Mouse (Mus musculus): Measurements from ENCODE around the gene Cox10. TPM values are rescaled to one million over a fixed set of nuclear protein-coding genes. Genes with fewer than 3 reads are reported as not detected.

Cox10 gene
- total and polyA plus RNA-seq, 3 experiments: 39.9 to 374 (median 52.2) TPM

DNA sequence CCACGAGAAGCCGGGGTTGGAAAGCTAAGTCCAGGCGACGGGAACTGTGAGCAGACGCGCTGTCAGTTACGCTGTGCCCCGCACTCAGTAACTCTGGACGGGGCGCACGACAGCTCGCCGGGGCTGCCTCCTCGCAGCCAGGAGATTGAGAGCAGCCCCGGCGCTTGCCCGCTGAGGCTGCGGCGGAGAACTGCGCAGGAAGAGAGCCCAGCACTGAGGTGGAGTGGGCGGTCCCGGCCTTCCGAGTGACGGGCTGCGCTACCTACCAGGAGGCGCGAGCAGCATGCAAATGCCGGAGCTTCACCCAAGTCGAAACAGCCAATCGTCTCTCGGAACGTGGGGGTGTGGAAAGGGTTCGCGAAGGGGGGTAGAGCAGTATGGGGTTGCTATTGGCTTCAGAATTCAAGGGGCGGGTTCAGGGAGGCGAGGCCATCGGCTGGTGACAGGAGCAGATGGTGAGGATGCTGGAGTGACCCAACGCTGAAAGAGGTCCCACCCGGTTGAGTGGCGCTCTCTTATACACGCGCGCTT, 157.1 kb downstream of the Cox10 start, which contains the start of gene Hs3st3b1:
TSS of gene Hs3st3b1 (minus strand) at position 200 of the 531 bp plus-strand sequence.
- Histone ChIP-seq H3K27me3 (ENCODE audit: control insufficient read depth in 1 of 2, insufficient read depth in 2 of 2, low read length in 2 of 2) (no peaks in the 10 kb centered on the region; a peak in 1 of 4 replicates), H3K79me2 (ENCODE audit: control insufficient read depth, insufficient read depth, low read length, poor library complexity) (no peaks in the 10 kb centered on the region), H3K4me1 (ENCODE audit: control insufficient read depth in 1 of 2, insufficient read depth in 2 of 2, low read length in 2 of 2) (no peaks in the 10 kb centered on the region), H3K36me3 (ENCODE audit: control insufficient read depth in 1 of 2, insufficient read depth in 2 of 2, low read length in 2 of 2) (no peaks in the 10 kb centered on the region), H3K9ac (ENCODE audit: control insufficient read depth, low read depth, low read length, poor library complexity, severe bottlenecking) (no peak within 1 kb of the TSS), H3K4me3 (ENCODE audit: control insufficient read depth in 1 of 2, insufficient read depth in 1 of 2, low read depth in 2 of 2, low read length in 2 of 2) (no peak within 1 kb of the TSS), H3K27ac (ENCODE audit: control insufficient read depth, low read depth, low read length) (no peak within 1 kb of the TSS), H3K9me3 (replicated peaks; ENCODE audit: insufficient read depth, low read length) (no peaks in the 10 kb centered on the region)
- TF ChIP-seq CHD1 (IDR thresholded peaks at IDR 0.05; ENCODE audit: low read depth, low read length) (no peak), MXI1 (IDR thresholded peaks at IDR 0.05; ENCODE audit: low read depth, low read length) (no peak), ELF1 (IDR thresholded peaks at IDR 0.05; ENCODE audit: low read depth, low read length) (no peak), MYB (IDR thresholded peaks at IDR 0.05; ENCODE audit: low read depth, low read length) (no peak)
- DNase-seq (ENCODE audit: low read depth, low spot score): no peak

DNA sequence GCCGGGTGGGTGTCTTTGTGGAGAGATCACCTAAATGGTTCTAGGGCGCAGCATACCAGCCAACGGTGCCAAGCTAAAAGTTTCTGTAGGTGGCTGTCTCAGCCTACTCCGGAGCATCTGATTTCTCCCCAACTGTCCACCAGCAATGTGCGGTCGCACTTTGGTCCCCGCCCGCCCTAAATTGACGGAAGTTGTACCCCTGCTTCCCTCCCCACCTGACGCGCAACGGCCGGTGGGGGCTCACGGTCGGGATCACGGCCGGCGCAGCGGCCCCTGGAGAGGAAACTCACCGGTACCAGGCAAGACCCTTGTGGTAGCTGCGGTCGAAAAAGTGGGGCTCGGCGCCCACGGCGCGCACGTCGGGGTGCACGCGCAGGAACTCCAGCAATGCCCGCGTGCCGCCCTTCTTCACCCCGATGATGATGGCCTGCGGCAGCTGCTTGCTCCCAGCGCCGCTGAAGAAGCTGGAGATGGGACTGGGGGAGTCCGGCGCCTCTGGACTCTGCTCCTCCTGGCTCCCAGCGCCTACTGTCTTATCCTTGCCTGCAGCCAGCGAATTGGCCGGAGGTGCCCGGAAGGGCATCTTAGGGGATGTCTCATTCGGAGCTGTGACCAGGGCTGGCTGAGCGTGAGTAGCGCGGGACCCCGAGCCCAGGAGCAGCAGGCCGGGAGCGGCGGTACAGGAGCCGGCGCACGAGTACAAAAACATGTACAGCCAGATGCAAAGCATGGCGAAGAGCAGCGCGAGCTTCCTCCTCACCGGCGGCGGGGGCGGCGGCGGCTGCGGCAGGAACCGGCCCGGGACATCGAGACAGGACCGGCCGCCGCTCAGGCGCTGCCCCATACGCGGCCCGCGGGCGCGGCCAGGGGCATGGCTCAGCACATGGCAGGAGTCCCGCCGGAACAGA, 158.0 kb downstream of the Cox10 start:
- TF ChIP-seq KAT2A (conservative IDR thresholded peaks at IDR 0.05; ENCODE audit: low read depth, low read length) (no peak), USF1 (IDR thresholded peaks at IDR 0.05; ENCODE audit: low read depth, low read length) (no peak), ZMIZ1 (IDR thresholded peaks at IDR 0.05; ENCODE audit: low read depth, low read length) (no peak), UBTF (IDR thresholded peaks at IDR 0.05; ENCODE audit: borderline replicate concordance, insufficient read depth, low read depth, low read length) (no peak), EP300 (IDR thresholded peaks at IDR 0.05; ENCODE audit: low read depth in 1 of 2, low read length in 2 of 2) (no peak), USF2 (IDR thresholded peaks at IDR 0.05; ENCODE audit: borderline replicate concordance in 1 of 2, insufficient read depth in 1 of 2, low read depth in 1 of 2, low read length in 2 of 2) (no peak), NRF1 (IDR thresholded peaks at IDR 0.05; ENCODE audit: insufficient read depth, low read depth, low read length, poor library complexity, severe bottlenecking) (no peak), MAZ (IDR thresholded peaks at IDR 0.05; ENCODE audit: low read depth, low read length) (no peak), E2F4 (IDR thresholded peaks at IDR 0.05; ENCODE audit: borderline replicate concordance, low read depth, low read length) (no peak), SIN3A (IDR thresholded peaks at IDR 0.05; ENCODE audit: low read length) (no peak), NELFE (IDR thresholded peaks at IDR 0.05; ENCODE audit: low read depth, low read length) (no peak), CTCF (IDR thresholded peaks at IDR 0.05 in 2 of 3, conservative IDR thresholded peaks at IDR 0.05 in 1 of 3; ENCODE audit: control insufficient read depth in 1 of 3, insufficient read depth in 1 of 3, low read depth in 2 of 3, low read length in 3 of 3, poor library complexity in 1 of 3, severe bottlenecking in 1 of 3) (no peak)
- Histone ChIP-seq H3K9me3 (replicated peaks; ENCODE audit: insufficient read depth, low read length) (no peaks in the 10 kb centered on the region), H3K36me3 (ENCODE audit: control insufficient read depth in 1 of 2, insufficient read depth in 2 of 2, low read length in 2 of 2) (no peaks in the 10 kb centered on the region), H3K27me3 (ENCODE audit: control insufficient read depth in 1 of 2, insufficient read depth in 2 of 2, low read length in 2 of 2) (no peaks in the 10 kb centered on the region; a peak in 1 of 4 replicates), H3K79me2 (ENCODE audit: control insufficient read depth, insufficient read depth, low read length, poor library complexity) (no peaks in the 10 kb centered on the region), H3K9ac (ENCODE audit: control insufficient read depth, low read depth, low read length, poor library complexity, severe bottlenecking) (no peak overlapping the region), H3K4me3 (ENCODE audit: control insufficient read depth in 1 of 2, insufficient read depth in 1 of 2, low read depth in 2 of 2, low read length in 2 of 2) (no peak overlapping the region), H3K4me1 (ENCODE audit: control insufficient read depth in 1 of 2, insufficient read depth in 2 of 2, low read length in 2 of 2) (no peaks in the 10 kb centered on the region), H3K27ac (ENCODE audit: control insufficient read depth, low read depth, low read length) (no peak overlapping the region)
- no peak for DNase-seq (ENCODE audit: low read depth, low spot score)
